Comparison of ENCODE assay signal across 14 mouse cellular contexts in the genomic region with DNA sequence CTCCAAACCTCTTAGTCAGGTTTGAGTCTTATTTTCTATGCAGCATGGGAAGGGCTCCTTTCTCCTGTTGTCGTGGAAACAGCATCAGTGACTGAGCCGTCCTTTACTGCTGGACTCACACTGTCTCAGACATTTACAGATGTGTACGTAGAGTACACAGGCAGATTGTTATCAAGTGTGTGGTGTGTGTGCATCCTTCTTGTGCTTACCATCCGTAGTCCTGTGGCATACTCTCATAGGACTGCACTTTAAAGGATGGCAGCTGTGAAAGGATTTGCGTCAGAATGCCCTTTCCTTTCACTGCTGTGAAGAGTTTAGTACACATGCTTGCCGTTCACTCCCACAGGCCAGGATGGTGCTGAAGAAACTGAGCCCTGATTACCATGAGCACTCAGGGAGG.
DNase-seq lines count a peak whose midpoint lies in the region; ATAC-seq lines count a peak whose summit lies in the region.
"Had no signal": no experiment of that assay in that cellular context is flagged by ENCODE, and none has a peak within 500 bp of the region (broad histone marks: within the 10 kb centered on the region; RNA-seq: fewer than 3 reads in every experiment).

No protein-coding gene starts in this region.

- H3K27ac ChIP-seq in hindbrain, embryonic 10.5 days: no peak overlapping the region
- H3K27ac ChIP-seq in midbrain, embryonic 14.5 days (replicated peaks; ENCODE audit: low read depth, low read length): no peak overlapping the region
- H3K27ac ChIP-seq: embryonic facial prominence, embryonic 10.5 days; limb, embryonic 12.5 days had no signal

- intact Hi-C loops in left cerebral cortex, postnatal 4 days (cut with DNase I): no loop called here

- H3K4me3 ChIP-seq in hindbrain, embryonic 10.5 days: no peak overlapping the region
- H3K4me3 ChIP-seq in midbrain, embryonic 14.5 days (replicated peaks; ENCODE audit: low read depth, low read length): no peak overlapping the region
- H3K4me3 ChIP-seq: embryonic facial prominence, embryonic 10.5 days; limb, embryonic 12.5 days had no signal

- H3K9ac ChIP-seq in midbrain, embryonic 14.5 days (replicated peaks; ENCODE audit: low read length): no peak overlapping the region
- H3K9ac ChIP-seq: limb, embryonic 12.5 days had no signal

- DNase-seq in right cerebral cortex, adult 2 months (ENCODE audit: low spot score in 2 of 2): peak; percentile 2 to 3
- DNase-seq in right cerebral cortex, postnatal 14 days: no peak
- DNase-seq in hindbrain, embryonic 10.5 days (ENCODE audit: low spot score): peak; percentile 13
- DNase-seq in midbrain, embryonic 14.5 days: peak; percentile 59
- no peak for DNase-seq in cerebellum, adult 9-10 months
- no peak for DNase-seq in layer of hippocampus, adult 9-11 months
- DNase-seq in left cerebral cortex, postnatal 4 days: no peak
- DNase-seq: adrenal gland, adult 2 months; heart, adult 11 months; kidney, adult 2 months; lung, adult 18-20 months; thymus, adult 18-20 months had no signal

- ATAC-seq in midbrain, embryonic 14.5 days (ENCODE audit: low FRiP score, low TSS enrichment): peak; percentile 57; the same call in 1 of the 2 replicates

- no peaks in the 10 kb centered on the region for H3K9me3 ChIP-seq in hindbrain, embryonic 10.5 days
- no peaks in the 10 kb centered on the region for H3K9me3 ChIP-seq in midbrain, embryonic 14.5 days (ENCODE audit: control insufficient read depth, low read length)
- H3K9me3 ChIP-seq: embryonic facial prominence, embryonic 10.5 days; limb, embryonic 12.5 days had no signal

- no peaks in the 10 kb centered on the region for H3K27me3 ChIP-seq in hindbrain, embryonic 10.5 days (ENCODE audit: insufficient read depth, poor library complexity, severe bottlenecking)
- H3K27me3 ChIP-seq in midbrain, embryonic 14.5 days (ENCODE audit: control insufficient read depth, insufficient read depth, low read length): no peaks in the 10 kb centered on the region
- H3K27me3 ChIP-seq: limb, embryonic 12.5 days had no signal

- no peak overlapping the region for H3K4me2 ChIP-seq in midbrain, embryonic 14.5 days (ENCODE audit: low read length)
- H3K4me2 ChIP-seq: limb, embryonic 12.5 days had no signal

- peaks cover 15% of the 10 kb centered on the region; the same call in 1 of the 2 replicates for H3K4me1 ChIP-seq in hindbrain, embryonic 10.5 days (replicated peaks)
- H3K4me1 ChIP-seq in midbrain, embryonic 14.5 days (ENCODE audit: control insufficient read depth, insufficient read depth, low read length): no peaks in the 10 kb centered on the region
- H3K4me1 ChIP-seq: limb, embryonic 12.5 days had no signal

- 46% methylated on average over 6 of the region's 6 CpGs for WGBS in hindbrain, embryonic 10.5 days
- 7% methylated on average over 6 of the region's 6 CpGs for WGBS in midbrain, embryonic 14.5 days

- no peaks in the 10 kb centered on the region for H3K36me3 ChIP-seq in hindbrain, embryonic 10.5 days
- no peaks in the 10 kb centered on the region for H3K36me3 ChIP-seq in midbrain, embryonic 14.5 days (ENCODE audit: control insufficient read depth, insufficient read depth, low read length)
- H3K36me3 ChIP-seq: embryonic facial prominence, embryonic 10.5 days; limb, embryonic 12.5 days had no signal

Comparison
In these comparisons a context has a peak if more than half of its experiments do, and no peak if none do; other contexts are left out.
1. DNase-seq: peak in right cerebral cortex, adult 2 months (2 of 2), hindbrain, embryonic 10.5 days (single experiment) and midbrain, embryonic 14.5 days (single experiment); none in right cerebral cortex, postnatal 14 days (single experiment), cerebellum, adult 9-10 months (single experiment), layer of hippocampus, adult 9-11 months (single experiment) and left cerebral cortex, postnatal 4 days (single experiment).